In the genomic region with DNA sequence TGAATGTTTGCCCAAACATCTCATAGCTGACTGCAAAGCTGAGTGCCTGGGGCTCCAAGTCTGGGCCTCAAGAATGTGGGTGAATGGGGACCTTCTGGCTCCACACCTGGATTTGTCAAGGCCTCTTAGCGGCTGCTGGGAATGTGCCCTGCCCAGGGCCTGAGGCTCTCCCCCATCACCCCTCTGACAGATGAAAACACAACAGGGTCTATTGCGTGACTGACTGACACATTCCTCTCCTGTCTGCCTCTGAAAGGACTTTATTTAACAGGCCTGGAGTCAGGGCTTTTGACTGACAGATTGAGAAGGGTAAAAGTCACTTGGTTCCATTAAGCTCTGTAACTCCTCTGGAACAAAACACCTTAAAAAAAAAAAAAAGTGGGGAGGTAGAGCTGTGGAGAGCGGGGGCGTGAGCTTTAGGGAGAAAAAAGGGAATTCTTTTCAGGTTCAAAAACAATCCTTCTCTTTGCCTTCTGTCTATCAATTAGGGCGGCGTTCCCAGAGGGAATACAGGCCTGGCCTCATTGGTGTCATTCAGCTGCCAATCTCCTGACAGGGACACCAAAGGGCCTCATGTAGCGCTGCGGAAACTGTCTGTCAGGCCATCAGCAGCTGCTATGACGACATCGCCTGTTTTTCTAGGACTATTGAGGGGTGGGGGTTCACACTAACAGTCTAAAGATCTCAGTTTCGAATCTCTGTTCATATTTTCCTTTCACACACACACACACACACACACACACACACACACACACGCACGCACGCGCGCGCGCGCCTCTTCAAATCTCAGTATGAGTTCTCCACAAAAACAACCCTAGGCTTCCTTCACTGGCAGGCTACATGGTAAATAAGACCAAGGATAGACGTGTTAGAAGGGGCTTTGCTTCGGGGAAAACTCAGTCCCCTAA, we compare ENCODE assay signal across 9 mouse cellular contexts.
DNase-seq lines count a peak whose midpoint lies in the region; ATAC-seq and TF ChIP-seq lines count a peak whose summit lies in the region.
"Had no signal": no experiment of that assay in that cellular context is flagged by ENCODE, and none has a peak within 500 bp of the region (broad histone marks: within the 10 kb centered on the region; RNA-seq: fewer than 3 reads in every experiment).

No protein-coding gene starts in this region.

- peak; percentile 87 for DNase-seq in embryo, embryonic 10.5 days (ENCODE audit: low spot score)
- peak; percentile 62 for DNase-seq in hindbrain, embryonic 14.5 days (ENCODE audit: low spot score)
- DNase-seq in MN1 (ENCODE audit: low spot score): no peak
- no peak for DNase-seq in left cerebral cortex, postnatal 10 days (ENCODE audit: extremely low spot score in 1 of 2, low spot score in 2 of 2)
- no peak for DNase-seq in spleen, postnatal 4 days (ENCODE audit: low spot score in 2 of 2)

- intact Hi-C loops in left cerebral cortex, postnatal 10 days (cut with DNase I): no loop called here

- 85% methylated on average over 21 of the region's 21 CpGs for WGBS in intestine, embryonic 15.5 days
- 87% methylated on average over 21 of the region's 21 CpGs for WGBS in intestine, postnatal 0 days
- WGBS in hindbrain, embryonic 14.5 days: 38% methylated on average over 21 of the region's 21 CpGs
- 28% methylated on average over 21 of the region's 21 CpGs for WGBS in midbrain, embryonic 13.5 days

- no peak for TF ChIP-seq CTCF in intestine, postnatal 0 days (IDR thresholded peaks at IDR 0.05; ENCODE audit: low read depth)

- H3K4me2 ChIP-seq in intestine, embryonic 15.5 days (replicated peaks): no peak overlapping the region
- H3K4me2 ChIP-seq in intestine, postnatal 0 days (replicated peaks; ENCODE audit: low read depth): no peak overlapping the region
- no peak overlapping the region for H3K4me2 ChIP-seq in hindbrain, embryonic 14.5 days (replicated peaks)
- 0 out of 2 replicates have a peak overlapping the region, but pooled peaks have one; percentile 3 for H3K4me2 ChIP-seq in midbrain, embryonic 13.5 days (replicated peaks)

- H3K27ac ChIP-seq in intestine, embryonic 15.5 days: no peak overlapping the region
- no peak overlapping the region for H3K27ac ChIP-seq in intestine, postnatal 0 days (ENCODE audit: low read depth, low read length)
- peak overlapping the region; percentile 77 for H3K27ac ChIP-seq in hindbrain, embryonic 14.5 days
- H3K27ac ChIP-seq in midbrain, embryonic 13.5 days: peak overlapping the region; percentile 80

- no peaks in the 10 kb centered on the region for H3K36me3 ChIP-seq in intestine, embryonic 15.5 days
- no peaks in the 10 kb centered on the region for H3K36me3 ChIP-seq in intestine, postnatal 0 days (ENCODE audit: control insufficient read depth, insufficient read depth)
- no peaks in the 10 kb centered on the region for H3K36me3 ChIP-seq in hindbrain, embryonic 14.5 days (replicated peaks; ENCODE audit: control insufficient read depth, insufficient read depth)
- H3K36me3 ChIP-seq in midbrain, embryonic 13.5 days: no peaks in the 10 kb centered on the region

- H3K27me3 ChIP-seq in intestine, embryonic 15.5 days (replicated peaks): no peaks in the 10 kb centered on the region
- no peaks in the 10 kb centered on the region for H3K27me3 ChIP-seq in intestine, postnatal 0 days (replicated peaks; ENCODE audit: control insufficient read depth, insufficient read depth, low read length)
- H3K27me3 ChIP-seq in hindbrain, embryonic 14.5 days (ENCODE audit: control insufficient read depth, insufficient read depth, low read length): no peaks in the 10 kb centered on the region
- H3K27me3 ChIP-seq in midbrain, embryonic 13.5 days: no peaks in the 10 kb centered on the region

- peak overlapping the region; percentile 3; the same call in 1 of the 2 replicates for H3K9ac ChIP-seq in intestine, embryonic 15.5 days
- no peak overlapping the region for H3K9ac ChIP-seq in intestine, postnatal 0 days (ENCODE audit: low read depth, low read length)
- H3K9ac ChIP-seq in hindbrain, embryonic 14.5 days: no peak overlapping the region
- no peak overlapping the region for H3K9ac ChIP-seq in midbrain, embryonic 13.5 days (replicated peaks)

- H3K4me1 ChIP-seq in intestine, embryonic 15.5 days (replicated peaks): peaks cover 10% of the 10 kb centered on the region; the same call in 1 of the 2 replicates
- no peaks in the 10 kb centered on the region; the same call in 1 of the 2 replicates for H3K4me1 ChIP-seq in intestine, postnatal 0 days (replicated peaks; ENCODE audit: control insufficient read depth, insufficient read depth, low read length)
- peaks cover 25% of the 10 kb centered on the region for H3K4me1 ChIP-seq in hindbrain, embryonic 14.5 days (replicated peaks; ENCODE audit: control insufficient read depth, insufficient read depth, low read length)
- H3K4me1 ChIP-seq in midbrain, embryonic 13.5 days (replicated peaks): peaks cover 45% of the 10 kb centered on the region
- H3K4me1 ChIP-seq: megakaryocyte, embryonic 14.5 days had no signal

- no peak overlapping the region for H3K4me3 ChIP-seq in intestine, embryonic 15.5 days (replicated peaks)
- H3K4me3 ChIP-seq in intestine, postnatal 0 days (ENCODE audit: low read depth, low read length): no peak overlapping the region
- H3K4me3 ChIP-seq in hindbrain, embryonic 14.5 days (replicated peaks; ENCODE audit: low read length): no peak overlapping the region
- no peak overlapping the region for H3K4me3 ChIP-seq in midbrain, embryonic 13.5 days (replicated peaks)
- H3K4me3 ChIP-seq: megakaryocyte, embryonic 14.5 days had no signal

- no peak for ATAC-seq in intestine, embryonic 15.5 days
- ATAC-seq in intestine, postnatal 0 days: no peak
- peak; percentile 69 for ATAC-seq in hindbrain, embryonic 14.5 days (ENCODE audit: low FRiP score)
- peak; percentile 90 for ATAC-seq in midbrain, embryonic 13.5 days

- H3K9me3 ChIP-seq in intestine, embryonic 15.5 days: no peaks in the 10 kb centered on the region
- no peaks in the 10 kb centered on the region for H3K9me3 ChIP-seq in intestine, postnatal 0 days (ENCODE audit: control insufficient read depth)
- no peaks in the 10 kb centered on the region for H3K9me3 ChIP-seq in hindbrain, embryonic 14.5 days (ENCODE audit: control insufficient read depth, low read length)
- H3K9me3 ChIP-seq in midbrain, embryonic 13.5 days: no peaks in the 10 kb centered on the region
- H3K9me3 ChIP-seq: megakaryocyte, embryonic 14.5 days had no signal

Comparison
In these comparisons a context has a peak if more than half of its experiments do, and no peak if none do; other contexts are left out.
1. ATAC-seq: peak in hindbrain, embryonic 14.5 days (single experiment) and midbrain, embryonic 13.5 days (single experiment); none in intestine, embryonic 15.5 days (single experiment) and intestine, postnatal 0 days (single experiment).
2. H3K27ac ChIP-seq: peak in hindbrain, embryonic 14.5 days (single experiment) and midbrain, embryonic 13.5 days (single experiment); none in intestine, embryonic 15.5 days (single experiment) and intestine, postnatal 0 days (single experiment).
3. DNase-seq: peak in embryo, embryonic 10.5 days (single experiment) and hindbrain, embryonic 14.5 days (single experiment); none in MN1 (single experiment), left cerebral cortex, postnatal 10 days (0 of 2) and spleen, postnatal 4 days (0 of 2).